Mouse (Mus musculus): ENCODE measurements around the gene Akap8l.

Gene Akap8l

DNA sequence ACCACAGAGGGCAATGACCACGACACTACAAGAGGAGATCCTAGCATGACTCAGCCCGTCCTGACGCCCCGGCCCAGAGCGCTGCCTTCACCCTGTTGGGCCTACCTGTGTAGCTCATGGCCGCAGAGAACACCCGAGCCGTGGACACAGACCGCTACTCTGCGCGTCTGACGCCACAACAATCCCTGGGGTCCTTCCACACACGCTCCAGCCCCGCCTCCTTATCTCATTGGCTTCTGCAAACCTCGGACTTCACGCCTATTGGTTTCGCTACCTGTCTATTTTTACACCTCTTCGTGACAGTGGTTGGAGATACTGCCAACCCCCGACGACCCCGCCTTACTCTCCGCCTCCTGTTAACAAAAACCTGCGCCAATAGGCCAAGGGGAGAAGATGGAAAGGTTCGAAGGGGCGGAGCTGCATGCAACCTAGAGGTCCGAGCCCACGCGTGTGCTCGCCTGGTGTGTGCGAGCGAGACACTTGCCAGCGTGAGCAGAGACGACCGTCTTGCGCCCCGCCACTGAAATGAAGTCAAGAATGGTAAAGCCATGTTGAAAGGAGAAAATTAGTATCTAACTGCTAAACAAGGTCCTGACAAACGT lies at the start of gene Akap8l:
Akap8l (minus strand) TSS at position 226 of the 602 bp plus-strand sequence.
- DNase-seq: peak; percentile 96 to 97

DNA sequence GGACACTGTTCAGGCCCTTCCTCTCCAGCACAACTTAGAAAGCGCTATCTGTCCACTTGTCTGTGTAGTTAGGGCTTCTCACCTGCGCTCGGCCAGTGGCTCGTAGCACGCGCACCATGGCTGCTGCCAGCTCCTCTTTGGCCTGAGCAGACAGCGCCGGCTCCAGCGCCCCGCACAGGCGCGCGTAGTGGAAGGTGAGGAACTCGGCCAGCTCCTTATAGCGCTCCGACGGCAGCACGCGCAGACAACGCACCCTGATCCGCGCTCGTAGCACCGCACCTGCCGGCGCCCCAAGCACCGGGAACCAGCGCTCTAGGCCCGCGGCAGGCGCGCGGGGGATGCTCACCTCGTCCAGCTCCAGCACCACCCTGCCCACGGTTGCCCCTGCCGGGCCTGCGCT lies 45.9 kb upstream of the Akap8l start:
- DNase-seq: no peak

DNA sequence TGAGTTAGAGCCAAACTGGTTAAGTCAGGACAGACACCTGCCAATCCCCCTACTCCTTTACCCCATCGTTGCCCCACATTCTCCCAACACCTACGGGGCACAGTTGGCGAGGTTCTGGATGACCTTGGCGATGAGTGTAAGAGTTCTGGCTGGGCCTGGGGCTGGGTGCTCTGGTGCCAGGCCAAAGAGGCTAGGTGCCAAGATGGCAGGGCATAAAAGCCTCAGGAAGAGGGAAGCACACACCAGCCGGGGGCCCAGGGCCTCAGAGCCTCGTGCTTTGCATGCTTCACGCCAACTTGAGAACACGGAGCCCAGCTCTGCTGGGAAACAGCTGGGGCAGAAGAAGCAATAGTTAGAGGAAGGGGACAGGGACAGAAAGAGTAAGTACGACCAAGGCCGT lies 43.5 kb upstream of the Akap8l start:
- no peak for DNase-seq

DNA sequence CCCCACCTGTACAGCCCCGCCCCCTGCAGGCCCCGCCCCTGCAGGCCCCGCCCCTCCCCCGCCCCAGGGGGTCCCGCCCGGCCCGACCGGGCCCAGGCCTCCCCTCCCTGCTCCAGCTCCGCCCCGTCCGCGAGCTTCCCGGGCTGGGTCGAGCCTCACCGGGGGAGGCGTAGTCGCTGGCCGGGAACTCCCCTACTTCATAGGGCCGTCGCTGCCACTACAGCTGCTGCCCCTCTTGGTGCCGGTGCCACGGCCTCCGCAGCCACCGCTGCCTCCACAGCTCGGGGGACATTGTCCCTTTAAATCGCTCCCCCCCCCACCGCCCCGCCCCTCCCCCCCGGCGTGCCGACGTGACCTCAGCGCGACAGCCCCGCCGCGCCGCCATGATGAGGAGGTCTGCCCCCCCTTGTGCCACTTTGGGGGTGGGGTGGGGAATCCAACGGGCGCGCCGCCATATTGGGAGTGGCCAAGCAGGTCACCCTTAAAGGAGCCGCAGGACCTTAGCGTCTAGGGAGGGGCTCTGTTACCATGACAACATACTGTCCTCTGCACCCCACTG lies 38.8 kb upstream of the Akap8l start, which contains the start of gene Wiz:
Wiz (minus strand) TSS at position 339 of the 559 bp plus-strand sequence.
- DNase-seq: peak; percentile 96

DNA sequence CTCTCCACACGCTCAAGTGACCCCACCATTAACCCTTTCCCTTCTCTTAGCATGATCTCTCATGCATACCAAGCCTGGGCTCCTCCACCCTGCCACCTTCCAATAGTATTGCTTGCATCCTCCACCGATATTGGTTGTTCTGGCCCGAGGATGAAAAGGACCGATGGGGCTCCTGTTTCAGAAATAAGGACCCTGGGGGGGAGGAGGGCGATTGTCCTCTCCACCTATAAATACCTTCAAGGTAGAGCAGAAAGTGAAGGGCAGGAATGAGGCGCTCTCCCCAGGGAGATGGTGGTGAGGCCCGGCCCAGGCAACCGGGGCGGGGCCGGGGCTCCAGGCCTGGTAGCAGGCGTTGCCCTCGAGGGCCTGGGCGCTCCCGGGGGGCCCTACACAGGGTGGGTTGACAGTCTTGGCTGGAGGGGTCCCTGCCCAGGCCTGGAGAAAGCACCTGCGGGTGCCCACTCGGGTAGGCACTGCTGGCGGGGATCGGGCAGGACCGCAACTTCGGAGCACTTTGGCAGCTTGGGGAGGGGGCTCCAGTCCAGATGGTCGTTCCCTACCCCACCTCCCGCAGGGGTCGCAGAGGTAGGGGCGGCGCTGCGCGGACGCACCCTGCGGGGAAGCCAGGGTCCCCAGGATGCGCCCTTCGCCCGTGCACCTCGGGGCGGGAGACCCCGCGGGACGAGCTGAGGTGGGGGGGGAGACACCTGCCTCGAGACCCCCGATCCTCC lies 38.1 kb upstream of the Akap8l start:
- peak; percentile 48 to 66 for DNase-seq

DNA sequence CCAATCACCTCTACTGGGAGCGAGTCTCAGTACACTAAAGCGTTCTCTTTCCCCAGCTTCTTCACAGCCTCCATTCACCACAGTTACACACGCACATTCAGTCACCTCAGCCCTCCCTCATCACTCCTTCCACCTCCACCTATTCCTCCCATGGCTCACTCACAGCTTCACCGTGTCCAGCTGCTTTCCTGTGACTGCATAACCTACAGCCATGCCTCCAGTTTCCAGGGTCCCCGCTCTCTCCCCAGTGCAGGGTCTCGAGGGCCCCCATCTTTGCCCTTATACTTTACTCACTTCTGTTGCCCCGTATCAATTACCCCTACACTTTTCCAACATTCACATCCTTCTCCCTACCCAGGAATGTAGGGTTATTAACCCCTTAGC lies 37.6 kb upstream of the Akap8l start:
- no peak for DNase-seq

DNA sequence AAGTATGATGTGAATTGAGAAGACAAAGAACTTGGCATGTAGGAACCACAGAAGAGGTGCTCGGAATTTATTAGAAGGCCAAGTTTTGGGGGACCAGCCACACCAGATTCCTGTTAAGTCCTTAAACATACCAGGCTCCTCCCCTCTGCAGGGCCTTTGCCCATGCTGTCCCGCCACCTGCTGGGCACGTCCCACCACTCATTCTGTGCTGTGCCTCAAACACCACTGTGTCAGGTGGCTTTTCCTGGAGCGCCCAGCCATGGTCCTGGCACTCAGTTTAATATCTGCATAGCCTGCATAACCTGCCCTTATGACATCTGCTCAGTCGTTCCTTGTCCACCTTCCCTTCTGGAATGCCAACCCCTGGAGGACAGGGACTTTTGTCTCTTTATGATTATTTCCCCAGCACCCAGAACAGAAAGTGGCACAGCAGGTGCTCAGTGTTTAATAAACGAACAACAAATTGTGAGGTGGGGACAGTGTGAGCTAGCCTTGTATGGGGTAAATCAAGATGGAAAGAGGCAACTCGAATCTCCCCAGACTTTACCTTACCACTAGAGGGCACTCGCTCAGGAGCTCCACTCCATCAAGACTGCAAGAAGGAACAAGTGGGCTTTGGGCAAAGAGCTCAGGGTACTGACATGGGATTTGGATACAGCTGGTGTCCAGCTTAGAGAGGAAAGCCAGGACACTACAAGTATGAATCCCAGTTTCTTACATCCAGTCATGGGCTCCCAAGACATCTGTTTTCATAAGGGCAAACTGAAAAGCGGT lies 36.4 kb upstream of the Akap8l start:
- peak in 1 of 2 experiments; percentile 56 for DNase-seq

DNA sequence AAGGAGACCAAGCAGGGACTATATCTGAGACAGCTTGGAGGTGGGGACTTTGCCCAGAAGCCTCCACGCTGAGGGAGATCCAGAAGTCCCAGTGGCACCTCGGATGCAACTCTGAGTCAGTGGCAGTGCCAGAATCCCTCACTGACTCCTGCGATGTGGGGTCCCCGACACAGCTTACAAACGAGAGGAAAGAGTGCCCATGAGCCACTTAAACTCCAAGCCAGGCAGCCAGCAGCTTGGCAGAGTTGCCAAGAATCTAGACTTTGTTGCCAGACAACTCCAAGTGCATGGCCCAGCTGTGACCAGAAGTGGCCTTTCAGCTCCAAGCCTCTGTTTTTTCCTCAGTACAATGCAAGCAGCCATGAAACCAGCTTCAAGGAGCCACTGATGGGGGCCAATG lies 33.3 kb upstream of the Akap8l start:
- no peak for DNase-seq

DNA sequence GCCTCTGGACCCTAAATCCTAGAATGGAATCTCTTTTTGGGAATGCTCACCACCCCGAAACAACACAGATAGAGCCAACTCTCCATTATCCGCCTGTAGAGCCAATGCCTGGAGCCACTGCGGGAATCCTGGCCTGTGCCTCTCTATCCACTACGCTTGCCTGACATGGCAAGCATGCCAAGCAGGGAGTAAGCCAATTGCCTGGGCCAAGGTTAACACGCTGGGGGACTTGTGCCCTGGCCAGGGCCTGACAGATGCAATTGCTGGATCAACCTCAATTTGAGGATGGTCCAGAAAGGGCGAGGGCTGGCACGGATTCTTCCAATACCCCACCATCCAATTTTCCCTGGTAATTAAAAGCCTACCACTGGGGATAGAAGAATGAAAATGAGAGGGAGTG lies 32.2 kb upstream of the Akap8l start:
- no peak for DNase-seq

DNA sequence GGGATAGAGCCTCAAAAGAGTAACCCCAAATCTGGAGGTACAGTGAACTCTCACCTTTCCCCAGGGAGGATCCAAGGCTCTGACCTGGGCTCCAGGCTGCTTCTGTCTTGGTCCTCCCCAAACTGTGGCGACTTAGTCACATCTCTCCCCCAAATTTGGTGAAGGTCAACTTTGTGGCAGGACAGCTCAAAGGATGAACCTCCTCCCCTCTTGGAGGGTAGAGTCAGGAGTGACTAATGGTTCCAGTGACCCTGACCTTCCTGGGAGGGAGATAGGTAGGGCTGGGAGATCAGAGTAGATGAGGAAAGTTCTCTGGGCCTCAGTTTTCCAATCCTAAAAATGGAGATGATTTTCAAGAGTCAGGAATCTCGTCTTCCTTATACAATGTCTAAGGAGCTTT lies 28.4 kb upstream of the Akap8l start:
- no peak for DNase-seq

DNA sequence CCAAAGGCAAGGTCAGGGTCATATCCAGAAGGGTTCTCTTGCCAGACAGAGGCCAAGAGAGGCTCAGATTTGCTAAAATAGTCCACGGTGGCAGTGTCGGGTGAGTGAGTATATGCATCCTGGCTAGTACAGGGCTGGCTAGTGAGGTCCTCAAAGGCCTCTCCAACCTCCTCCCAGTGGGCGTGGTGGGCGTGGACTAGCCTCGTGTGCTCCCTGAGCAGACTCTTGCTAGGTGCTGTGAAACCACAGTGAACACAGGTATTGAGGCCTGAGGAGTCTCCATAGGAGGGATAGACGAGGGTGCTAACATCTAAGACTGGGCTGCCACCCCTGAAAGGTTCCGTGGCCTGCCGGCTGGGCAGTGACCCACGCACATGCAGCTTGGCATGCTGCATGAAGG lies 26.7 kb upstream of the Akap8l start:
- no peak for DNase-seq

DNA sequence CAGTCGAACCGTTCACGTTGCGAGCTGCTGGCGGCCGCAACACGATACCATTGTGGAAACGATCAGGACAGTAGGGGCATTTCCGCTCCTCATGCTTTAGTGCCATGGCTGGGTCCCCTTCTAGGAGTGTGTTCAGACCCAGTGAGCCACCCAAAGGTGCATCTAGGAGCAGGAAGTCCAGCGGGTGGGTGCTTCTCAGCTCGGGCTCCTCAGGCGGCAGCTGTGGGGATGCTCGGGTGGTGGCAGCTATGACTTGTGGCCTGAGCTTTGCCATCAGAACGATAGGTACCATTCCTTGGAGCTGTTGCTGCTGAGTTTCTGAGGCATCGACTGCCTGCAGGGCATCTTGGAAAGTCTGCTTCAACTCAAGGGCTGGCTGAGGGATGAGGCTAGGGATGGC lies 26.1 kb upstream of the Akap8l start:
- DNase-seq: no peak

DNA sequence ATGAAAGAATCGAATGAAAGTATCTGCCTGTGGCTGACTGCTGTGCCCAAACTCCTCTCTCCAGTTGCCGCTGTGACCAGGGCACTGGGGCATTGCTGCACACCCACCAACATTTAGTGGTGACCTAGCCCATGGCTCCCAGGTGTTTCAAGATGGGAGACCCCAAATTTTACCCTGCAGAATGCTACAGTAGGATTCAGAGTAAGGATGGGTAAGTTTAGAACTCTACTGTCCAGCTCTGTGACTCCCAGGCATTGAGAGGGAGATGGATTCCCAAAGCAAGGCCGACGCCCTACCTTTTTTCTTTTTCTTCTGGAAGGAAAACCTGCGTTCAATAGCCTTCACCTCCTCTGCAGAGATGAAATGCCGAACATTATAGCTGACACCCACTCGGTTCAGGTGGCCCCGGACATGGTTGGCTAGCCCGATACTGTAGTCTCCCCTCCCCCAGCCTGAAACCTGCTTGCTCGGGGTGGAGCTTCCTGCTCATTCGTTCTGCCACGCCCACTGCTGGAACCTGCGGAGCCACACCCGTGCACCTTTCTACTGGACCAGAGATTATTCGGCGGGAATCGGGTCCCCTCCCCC lies 18.7 kb upstream of the Akap8l start:
- no peak for DNase-seq

DNA sequence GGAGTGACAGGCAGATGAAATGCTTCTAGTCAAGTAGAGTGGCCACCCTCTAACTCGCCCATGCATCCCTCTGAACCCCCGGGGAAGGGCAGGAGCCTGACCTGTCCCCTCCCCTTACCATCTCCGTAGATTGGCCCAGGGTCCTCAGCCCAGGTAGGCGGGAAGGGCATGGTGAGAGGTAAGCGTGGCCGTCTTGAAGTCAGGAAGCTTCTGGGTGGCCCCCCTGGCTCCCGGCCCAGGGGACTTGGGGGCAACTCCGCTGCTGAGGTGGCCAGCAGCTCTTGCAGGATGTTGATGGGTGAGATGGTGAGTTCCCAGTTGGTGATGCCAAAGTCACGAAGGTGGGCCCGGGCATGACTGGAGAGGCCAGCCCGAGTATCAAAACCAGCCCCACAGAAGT lies 17.3 kb upstream of the Akap8l start:
- peak in 1 of 2 experiments; percentile 20 for DNase-seq

DNA sequence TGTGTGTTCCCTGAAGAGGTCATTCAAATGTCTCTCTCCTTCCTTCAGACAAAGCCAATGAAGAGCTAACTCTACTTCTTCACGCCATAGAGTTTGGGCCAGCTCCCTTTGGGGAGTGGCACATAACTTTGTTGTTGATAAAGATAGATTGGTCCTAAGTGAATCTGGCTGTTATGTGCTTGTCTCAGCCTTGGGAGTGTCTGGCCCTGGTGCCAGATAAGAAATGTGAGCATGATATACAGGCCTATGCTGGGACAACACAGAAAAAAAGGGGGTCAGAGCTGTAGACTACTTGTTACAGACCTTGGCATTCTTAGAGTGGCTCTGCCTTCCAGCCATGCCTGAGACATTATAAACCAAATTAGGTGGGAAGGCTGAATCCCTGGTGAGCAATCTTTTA lies 14.9 kb upstream of the Akap8l start:
- DNase-seq: no peak

DNA sequence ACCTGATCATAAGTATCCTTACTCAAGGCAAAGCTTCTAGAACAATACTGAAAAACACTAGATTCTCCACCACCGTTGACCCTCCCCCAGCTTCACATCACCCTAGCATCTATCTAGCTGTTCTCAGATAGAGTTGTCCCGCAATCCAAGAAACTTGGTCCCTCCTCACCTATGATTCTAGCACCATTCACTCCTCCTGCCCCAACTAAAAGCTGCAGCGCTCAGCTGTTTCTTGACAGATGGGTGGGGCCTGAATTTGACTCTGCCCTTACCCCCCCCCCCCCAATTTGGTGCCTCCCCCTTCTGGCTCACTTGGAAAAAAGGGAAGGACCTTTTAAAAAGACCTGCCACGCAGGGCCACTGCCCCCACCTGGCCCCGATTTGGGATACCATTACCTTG lies 14.4 kb upstream of the Akap8l start:
- DNase-seq: no peak

DNA sequence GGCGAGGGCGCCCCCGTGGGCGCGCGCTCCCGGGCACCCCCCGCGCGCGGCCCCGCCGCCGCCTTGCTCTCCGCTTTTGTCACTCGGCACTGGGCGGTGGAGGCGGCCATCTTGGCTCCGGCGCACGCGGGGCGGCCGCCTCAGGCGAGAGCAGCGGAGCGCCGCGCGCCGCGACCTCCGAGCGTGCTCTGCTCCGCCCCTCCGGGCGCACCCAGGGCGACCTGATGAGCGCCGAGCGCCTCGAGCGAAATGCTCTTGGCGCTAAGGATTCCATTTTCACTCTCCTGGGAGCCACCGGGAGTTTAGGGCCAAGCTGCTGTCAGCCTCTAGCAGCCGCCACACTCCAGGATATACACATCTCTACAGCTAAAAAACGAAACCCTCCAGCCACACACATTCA lies 13.9 kb upstream of the Akap8l start:
- peak; percentile 92 to 94 for DNase-seq

DNA sequence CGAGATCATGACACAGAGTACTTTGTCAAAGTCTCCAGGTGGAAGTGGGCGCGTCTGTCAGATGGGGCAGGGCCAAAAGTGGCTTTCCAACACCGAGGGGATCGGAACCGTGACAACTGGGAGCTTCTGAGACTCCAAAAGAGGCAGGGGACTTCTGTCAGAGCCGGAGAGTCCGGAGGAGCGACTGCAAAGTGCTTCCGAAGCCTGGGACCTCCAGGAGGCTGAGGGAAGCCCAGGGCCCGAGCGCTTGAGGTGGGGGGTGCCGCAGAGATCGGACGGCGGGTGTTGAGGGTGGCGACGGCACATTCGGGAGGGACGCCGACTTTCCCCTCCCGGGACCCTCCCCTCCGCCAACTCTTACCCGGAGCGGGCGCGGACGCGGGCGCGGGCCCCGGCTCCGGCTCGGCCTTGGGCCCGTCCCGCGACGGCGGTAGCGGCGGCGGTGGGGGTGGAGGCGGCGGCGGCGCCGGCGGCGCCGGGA lies 13.5 kb upstream of the Akap8l start:
- peak in 1 of 2 experiments; percentile 30 for DNase-seq

DNA sequence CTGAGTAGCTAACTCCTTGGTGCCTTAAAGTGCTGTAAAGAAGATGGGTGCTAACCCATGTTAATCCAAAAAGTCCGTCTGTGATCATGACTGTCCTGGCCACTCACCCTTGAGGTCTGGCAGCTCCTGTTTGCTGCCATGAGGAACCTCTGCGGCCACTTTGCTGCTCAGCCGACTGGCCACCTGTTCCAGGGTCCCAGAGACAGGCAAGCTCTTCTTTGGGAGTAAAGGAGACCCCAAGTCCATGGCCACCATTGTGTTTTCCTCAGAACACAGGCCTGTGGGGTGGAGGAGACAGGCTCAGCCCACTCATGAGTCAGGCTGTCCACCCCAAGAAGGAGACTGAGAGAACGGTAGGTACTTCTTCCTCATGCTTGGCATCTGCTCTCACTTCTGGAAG lies 12.3 kb upstream of the Akap8l start:
- DNase-seq: no peak

DNA sequence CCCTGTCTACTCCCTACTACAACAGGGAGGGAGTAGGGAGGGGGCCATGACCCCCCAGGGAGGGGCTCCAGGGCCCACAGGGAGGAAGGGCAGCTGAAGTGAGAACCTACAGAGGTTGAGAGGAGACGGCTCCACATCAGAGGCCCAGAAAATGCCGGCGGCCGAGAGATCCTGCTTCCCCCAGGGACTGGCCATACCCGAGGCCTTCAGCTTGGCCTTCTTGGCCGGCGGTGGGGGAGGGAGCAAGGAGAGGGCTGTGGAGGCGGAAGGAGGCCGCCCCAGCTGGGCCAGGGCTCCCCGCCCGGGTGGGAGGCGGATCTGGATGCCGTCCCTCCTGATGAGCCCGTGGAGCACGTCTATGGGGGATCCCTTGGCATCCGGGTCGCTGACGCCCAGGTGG lies 9.5 kb upstream of the Akap8l start:
- DNase-seq: no peak

DNA sequence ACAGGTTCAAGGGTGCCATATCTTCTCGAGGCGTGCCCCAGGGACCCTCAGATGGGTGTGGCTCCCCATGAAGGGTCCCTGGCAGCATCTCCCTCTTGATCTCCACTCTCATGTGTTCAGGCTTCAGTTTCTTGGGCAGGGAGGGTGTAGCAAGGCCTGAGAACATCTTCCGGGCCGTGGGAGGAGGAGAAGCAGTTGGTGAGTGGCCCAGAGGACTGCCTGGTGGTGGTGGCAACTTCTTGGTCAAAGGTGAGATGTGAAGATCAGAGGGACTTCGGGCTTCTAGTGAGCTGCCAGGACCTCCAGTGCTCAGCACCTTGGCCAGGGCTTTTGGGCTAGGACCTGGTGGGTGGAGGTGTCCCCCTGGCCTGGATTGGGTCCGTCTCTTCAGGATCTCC lies 8.5 kb upstream of the Akap8l start:
- DNase-seq: no peak

DNA sequence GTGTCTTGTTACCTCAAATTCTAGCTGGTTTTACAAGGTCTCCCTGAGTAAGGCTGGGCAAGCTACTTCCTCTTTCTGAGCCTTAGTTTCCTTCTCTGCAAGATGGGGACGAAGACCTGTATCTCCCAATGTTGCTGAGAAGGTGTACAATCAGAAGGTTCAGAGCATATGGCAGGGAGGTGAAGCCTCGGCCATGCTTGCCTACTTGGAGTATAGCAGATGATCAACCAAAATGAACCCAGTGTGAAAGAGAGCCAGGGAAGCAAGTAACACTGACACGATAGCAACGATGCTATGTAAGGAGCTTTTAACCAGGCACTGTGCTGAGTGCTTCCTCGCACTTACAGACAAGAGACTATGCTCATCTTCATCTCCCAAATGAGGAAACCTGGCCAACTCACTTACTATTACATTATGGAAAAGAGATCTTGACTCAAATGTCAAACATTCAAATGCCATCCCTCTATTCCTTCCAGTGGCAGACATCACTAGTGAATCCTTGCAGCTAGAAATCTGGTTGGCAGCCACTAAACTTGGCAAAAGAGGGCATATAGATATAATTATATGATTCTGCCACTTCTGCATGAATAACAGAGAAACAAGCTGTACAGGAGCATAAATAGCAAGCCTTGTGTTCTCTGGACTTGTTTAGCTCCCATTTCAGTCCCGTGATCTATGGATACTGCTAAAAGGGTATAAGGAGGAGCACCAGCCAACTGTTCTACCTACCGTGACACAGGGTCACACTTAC lies 8.0 kb upstream of the Akap8l start:
- no peak for DNase-seq
